Mouse (Mus musculus) lung, postnatal 0 days (tissue): ENCODE results near the gene Mmp11.

Experiments
- CTCF ChIP-seq: IDR thresholded peaks from 2 replicates; pipeline ENCODE4 v1.5.1; 2016; ENCODE audit warnings: antibody characterized with exemption, mild to moderate bottlenecking
- EP300 ChIP-seq: IDR thresholded peaks from 2 replicates; pipeline ENCODE4 v1.6.1; 2016; ENCODE audit warnings: antibody characterized with exemption, mild to moderate bottlenecking, control low read depth

- TF ChIP-seq EP300 (no peak), CTCF (no peak)
These were observed 25.6 kb downstream of the Mmp11 start for GRCm38 (mm10) chr10:75910698-75911097.
